Mouse (Mus musculus) T-helper 2 cell (primary cell): ENCODE measurements at regions not wholly inside any gene's neighbourhood (a gene's known extent, or its start where the extent isn't known, plus 50 kb on each side); places are given as distances from the start of the nearest gene placed in this dataset.

Experiments used
- in situ Hi-C: fragments of 300-600 bp; cut with MboI, MseI; formaldehyde crosslinking; loops from one replicate; pipeline ENCODE4 v1.15.1; 2025; ENCODE audit warnings: high pct_unique_total_duplicates

DNA sequence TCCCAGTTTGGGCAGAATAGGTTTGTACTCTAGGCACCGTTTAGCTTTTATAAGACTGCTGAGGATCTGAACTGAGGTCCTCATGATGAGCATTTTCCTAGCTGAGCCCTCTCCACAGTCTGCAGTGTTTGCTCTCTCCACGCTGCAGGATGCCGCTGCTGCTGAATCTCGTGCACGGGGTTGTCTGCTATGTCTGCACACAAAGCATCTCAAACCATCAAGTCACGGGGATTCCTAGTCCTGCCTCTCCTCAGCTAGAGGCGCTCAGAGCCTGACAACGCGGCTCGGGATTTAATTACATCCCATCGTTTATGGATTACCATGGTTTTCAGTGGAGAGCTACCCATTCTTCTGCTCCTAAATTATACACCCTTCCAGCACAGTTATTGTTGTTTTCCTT lies 175.6 kb downstream of the Rnf144b start:
- in situ Hi-C loops: no loop called here

DNA sequence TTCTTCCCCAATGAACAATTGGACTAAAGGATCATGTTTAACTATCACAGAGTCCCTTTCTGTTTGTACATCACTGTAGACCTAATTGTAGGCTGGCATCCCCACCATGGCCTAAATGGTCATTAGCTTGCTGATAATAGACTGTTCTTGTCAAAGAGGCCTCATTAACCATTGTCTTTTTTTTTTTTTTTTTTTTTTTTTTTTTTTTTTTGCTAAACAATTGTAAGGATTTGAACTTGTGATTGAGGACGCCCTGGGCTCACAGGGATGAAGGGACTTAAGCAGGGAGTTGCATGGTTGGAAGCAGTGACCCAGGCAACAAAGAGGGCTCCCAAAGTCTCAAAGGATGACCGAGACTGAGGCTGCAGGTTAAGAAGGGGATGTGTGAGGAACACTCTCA lies 178.0 kb downstream of the Rnf144b start:
- in situ Hi-C loops: no loop called here

DNA sequence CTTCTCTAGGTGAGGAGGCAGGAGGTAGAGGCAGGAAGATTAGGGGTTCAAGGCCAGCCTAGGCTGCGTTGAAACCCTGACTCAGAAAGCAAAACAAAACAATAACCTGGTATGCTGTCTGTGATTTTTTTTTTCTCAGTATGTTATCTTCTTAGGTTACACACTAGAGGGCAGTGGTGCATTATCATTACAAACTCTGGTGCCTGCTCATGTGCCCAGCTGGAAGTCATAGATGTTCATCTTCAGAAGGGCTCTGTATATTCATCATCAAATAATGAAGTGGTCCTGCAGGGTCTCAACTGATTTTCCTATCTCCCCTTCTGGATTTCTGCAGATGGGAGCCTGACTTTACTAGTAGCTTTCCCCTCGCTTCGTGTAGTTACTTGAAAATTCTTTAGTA lies 178.6 kb downstream of the Rnf144b start:
- in situ Hi-C loops: no loop called here

DNA sequence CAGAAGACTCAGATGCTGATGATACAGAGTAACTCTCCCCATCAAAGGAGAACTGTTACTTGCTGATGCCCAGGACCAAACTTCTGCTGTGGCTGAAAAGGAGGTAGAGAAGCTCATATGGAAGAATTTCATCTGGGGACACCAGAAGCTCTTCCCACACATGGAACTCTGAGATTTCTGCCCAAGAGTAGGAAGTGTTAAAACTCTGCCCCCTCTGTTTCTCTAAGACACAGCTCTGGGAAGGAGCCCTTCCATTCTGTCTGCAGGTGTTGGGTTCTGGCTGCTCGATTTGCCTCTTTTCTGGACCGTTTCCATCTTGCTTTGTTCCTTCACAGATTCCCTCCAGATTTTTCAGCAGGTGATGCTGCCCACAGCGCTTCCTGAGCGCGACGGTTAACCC lies 187.0 kb downstream of the Rnf144b start:
- in situ Hi-C loops: no loop called here

DNA sequence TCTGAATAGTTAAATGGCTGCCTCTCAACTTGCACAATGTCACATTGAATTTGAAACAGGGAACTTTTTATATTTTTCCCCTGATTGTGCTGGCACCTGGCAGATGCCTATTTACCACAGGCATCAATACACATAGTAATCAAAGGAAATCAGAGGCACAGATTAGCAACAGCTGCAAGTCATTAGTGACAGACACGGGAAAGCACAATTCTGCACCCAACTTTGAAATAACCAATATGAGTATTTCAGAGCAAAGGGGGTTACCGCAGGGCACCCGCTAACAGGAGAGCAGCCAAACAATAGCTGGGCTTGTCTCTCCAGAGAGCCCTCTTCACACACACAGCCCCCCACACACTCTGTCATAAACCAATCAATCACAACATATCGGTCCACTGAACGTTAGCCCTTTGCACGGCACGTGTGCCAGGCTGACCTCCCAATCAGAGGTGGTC lies 188.3 kb downstream of the Rnf144b start:
- in situ Hi-C loops: no loop called here

DNA sequence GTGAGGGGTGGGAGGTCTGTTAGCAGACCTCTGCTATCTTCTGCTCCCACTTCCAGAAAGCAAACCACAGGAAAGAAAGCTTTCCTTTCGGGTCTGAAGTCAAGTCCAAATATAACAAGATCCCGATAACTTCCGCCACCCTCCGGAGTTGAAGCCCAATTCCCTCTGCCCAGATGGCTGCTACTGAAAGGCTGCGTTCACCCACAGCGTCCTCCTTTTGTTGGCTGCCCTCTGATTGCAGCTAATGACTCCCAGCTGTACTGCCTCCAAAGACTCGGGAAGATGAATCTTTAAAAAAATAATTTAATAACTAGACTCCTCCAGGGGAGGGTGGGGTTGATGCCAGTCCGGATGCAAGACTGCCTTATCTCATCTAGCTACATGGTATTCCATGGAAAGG lies 197.1 kb downstream of the Rnf144b start:
- in situ Hi-C loops: no loop called here

DNA sequence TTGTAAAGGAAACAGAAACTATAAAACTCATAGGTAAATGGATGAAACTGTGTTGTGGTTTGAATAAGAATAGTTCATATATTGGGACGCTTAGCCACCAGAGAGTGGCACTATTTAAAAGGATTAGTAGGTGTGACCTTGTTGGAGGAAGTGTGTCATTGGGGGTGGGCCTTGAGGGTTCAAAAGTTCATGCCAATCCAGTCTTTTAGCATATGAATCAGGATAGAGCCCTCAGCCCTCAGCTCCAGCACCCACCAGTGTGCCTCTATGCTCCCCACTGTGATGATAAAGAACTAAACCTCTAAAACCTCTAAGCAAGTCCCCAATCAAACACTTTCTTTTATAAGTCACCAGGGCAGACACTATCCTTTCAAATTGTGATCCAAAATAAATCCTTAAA lies 199.4 kb downstream of the Rnf144b start:
- in situ Hi-C loops: no loop called here

DNA sequence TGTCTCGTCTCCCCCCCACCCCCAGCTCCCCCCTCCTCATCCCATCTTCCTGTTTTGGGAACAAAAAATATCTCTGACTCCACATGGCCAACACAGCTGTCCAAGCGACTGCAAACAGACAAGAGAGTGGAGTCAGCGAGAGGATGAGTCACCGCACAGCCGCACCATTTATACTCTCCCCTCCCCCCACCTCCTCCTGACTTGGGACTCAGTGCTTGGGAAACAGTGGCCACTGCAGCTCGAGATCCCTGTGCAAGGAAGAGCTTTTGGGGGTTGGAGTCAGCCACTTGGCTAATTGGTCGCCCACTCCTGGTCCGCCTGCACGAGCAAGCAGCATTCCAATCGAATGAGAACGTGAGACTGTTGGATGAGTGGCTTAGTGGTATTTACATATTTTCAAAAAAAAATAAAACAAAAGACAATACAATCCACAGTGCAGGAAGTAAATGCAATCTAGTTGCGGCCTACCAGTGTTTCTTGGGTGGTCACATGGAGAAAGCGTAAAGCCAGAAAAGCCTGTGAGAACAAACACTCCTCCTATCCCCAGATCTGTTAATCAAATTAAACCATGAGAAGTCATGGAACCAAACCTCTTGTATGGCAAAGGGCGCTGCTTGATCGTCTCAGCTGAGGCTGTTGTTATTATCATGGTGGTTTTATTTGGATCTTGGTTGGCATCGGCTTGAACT lies 213.7 kb downstream of the Rnf144b start:
- in situ Hi-C loops: no loop called here

DNA sequence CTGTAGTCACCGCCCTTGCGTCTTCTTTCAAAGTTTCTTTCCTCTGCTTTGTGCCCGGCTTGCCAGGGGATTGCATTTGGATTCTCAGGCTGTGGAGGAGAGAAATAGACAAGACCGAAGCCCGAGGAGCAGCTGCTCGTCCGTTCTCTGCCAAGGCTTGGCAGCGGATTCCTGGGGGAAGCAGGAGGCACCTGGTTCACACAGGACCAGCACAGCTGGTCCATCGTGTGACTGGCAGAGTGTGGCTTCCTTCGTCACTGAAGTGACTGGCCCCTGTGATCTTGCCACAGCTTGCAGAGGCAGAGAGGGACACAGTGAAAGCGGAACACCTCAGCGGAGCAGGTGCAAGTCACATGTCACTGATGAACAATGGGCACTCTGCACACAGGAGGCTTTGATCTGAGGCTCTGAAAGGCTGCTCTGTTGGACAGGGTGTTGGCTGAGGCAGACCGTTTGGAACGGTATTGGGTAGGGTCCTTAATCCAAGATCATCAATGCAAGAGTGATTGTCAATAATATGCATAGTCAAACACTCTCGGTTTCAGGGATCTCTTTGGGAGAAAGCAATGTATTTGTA lies 214.5 kb downstream of the Rnf144b start:
- in situ Hi-C loops: no loop called here

DNA sequence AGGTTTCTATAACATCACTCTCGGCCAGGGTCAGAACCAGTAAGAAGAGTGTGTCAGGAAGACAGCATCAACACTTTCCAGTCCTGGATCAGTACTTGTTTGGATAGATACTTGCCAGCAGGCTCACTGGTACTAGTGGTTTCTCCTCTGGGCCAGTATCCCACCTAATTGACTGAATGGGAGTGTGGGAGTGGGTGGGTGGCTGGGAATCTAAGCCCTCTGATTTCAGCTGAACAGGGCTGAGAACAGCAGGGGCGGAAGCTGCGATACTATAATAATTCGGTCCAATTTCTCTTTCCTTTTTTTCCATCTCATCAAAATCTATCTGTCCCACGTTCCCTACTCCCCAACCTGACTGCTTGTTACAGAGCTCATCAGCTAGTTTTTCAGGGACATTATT lies 217.0 kb downstream of the Rnf144b start:
- in situ Hi-C loops: no loop called here

DNA sequence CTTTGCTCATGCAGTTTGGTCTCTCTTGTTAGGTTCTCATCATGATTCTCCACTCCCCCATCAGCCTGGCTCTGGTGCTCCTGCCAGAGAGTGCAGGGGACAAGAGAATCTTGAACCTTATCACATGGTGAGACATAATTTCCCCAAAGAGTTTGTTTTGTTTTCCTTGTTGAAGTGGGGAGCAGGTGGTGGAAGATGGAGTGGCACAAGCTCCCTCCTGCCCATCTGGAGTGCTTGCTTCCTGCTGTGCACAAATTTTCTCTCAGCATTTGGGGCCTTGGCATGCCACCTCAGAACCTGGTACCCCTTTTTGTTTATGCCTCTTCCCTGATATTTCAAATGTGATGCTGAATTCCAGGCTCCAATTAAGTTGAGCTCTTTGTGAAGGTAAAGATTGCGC lies 219.9 kb downstream of the Rnf144b start:
- in situ Hi-C loops: loop anchor here (10.0 kb wide), 1 partner anchor 1122 kb away; no protein-coding TSS in a partner anchor

DNA sequence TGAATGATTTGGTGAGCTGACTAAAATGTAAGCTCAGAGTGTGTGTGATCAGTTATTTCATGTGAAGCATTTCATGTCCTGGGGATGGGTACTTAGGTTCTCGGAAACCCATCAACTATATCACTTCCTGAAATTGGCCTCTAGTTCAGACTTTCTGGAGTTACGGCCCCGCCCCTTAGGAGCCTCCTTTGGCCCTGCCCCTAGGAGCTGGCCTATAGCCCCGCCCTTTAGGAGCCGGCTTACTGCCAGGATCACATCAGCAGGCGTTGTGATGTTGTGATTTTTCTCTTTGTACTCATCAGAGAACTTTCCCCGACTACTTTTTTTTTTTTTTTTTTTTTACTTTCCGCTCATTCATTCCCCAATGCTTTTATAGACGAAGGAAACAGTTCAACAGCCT lies 223.1 kb downstream of the Rnf144b start:
- in situ Hi-C loops: loop anchor here (10.0 kb wide), 1 partner anchor 1119 kb away; no protein-coding TSS in a partner anchor

DNA sequence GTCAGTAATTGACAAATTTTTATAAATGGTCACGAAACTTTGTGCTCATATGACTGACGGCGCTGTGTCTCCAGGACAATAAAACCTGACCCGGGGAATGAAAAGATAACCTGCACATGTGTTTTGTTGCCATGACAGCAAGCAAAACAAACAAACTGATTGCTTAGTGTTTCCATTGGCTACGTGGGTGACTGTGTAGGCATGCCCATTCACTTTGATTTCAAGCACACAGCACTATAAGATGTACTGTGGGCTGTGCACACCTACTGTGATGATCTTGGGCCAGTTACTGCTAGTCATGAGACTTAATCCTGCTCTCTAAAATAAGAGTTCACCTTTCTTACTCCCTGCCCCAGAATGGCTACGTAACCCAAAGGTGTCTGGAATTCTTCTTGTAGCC lies 225.4 kb downstream of the Rnf144b start:
- in situ Hi-C loops: loop anchor here (10.0 kb wide), 1 partner anchor 1117 kb away; no protein-coding TSS in a partner anchor

DNA sequence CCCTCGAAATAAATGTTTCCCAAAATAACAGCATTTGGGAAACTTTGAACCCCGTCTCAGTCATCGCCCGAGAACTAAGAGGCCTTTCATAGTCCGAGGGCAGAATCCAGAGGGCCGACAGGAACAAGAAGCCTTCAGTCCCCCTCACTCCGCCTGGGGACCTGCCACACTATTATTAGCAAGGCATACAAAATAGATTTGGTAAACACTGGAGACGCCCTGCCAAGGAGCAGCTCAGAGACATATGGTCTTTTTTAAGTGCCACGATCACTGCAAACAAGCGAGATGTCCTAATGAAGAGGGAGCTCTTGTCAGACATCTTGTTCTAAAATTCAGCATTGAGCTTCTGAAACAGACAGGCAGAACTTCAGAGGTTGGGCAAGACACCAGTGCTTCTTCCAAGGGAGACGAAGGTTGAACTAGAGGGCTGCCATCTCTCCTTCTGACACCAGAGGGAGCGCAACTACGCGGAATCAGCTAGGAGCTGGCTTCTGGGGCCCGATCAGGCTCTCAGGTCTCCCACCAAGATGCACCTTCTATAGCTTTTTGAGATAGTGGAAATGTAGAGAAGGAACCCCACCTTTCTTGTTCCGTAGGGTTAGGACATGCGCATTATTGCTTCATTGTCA lies 226.2 kb downstream of the Rnf144b start:
- in situ Hi-C loops: loop anchor here (10.0 kb wide), 1 partner anchor 1116 kb away; no protein-coding TSS in a partner anchor

DNA sequence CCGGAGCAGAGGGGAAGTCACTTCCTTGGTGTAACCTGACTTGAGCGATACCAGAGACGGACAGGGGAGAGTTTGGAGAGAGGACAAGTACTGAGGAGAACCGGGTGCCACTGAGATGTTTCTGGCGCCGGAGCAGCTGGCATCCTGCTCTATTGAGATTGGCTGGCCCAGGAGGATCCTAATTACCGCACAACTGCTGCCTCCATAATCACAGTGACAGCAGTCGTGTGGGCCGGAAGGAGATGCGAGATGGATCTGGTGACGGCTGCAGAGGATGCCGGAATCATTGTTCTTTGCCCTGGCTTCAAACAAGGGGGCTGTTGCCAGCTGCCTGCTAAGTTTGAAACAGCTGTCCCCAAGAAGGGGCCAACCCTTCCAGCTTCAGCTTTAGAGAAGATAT lies 232.0 kb downstream of the Rnf144b start:
- in situ Hi-C loops: no loop called here

DNA sequence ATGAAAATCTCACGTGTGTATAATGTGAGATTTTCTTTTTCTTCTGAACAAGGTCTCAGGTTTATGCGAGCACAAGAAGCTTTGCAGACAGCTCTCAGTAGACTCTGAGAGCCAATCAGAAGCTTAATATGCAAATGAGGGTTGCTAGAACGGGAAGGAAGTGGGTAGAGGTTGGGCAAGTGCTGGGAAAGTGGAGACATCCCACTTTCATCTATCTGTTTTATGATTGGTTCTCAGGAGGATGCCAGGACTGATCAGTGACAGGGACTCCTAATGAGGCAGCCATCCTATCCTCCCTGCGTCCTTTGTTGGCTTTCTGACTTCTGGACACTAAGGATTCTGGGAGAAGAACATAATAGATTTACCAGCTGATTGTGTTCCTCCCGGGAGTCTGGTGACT lies 232.7 kb downstream of the Rnf144b start:
- in situ Hi-C loops: no loop called here

DNA sequence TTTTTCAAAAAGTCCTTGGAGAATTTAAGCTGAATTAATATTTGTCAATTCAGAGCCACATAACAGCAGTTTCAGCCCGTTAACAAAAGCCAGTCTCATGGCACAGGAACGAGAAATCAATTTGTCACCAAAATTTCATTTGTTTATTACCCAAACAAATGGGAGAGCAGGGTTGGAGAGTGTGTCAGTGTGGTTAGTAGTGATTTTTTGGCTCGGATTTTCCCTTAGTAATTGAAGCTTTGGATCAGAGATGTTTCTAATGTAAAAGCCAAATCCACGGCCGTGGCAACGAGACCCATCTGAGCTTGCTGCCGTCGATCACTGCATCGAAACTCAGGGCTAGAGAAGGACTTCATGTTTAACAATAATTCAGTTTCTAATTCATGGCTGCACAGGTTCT lies 236.5 kb downstream of the Rnf144b start:
- in situ Hi-C loops: no loop called here

DNA sequence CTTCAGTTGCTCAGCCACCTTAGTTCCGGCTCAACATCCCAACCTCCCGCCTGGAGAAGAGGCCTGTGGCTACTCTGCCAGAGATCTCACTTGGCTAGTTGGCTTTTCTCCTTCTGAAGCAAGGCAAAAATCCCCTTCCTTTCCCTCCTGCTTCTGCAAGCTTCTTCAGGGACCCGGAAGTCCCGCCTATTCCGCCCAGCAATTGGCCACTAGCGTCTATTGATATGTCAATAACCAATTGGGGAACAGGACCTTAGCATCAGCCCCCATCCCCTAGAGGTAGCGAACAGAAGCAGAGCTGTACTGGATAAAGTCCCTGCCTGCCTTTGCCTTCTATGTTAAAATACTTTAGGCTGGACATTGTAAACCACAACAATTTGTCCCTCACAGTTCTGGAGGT lies 243.3 kb downstream of the Rnf144b start:
- in situ Hi-C loops: no loop called here

DNA sequence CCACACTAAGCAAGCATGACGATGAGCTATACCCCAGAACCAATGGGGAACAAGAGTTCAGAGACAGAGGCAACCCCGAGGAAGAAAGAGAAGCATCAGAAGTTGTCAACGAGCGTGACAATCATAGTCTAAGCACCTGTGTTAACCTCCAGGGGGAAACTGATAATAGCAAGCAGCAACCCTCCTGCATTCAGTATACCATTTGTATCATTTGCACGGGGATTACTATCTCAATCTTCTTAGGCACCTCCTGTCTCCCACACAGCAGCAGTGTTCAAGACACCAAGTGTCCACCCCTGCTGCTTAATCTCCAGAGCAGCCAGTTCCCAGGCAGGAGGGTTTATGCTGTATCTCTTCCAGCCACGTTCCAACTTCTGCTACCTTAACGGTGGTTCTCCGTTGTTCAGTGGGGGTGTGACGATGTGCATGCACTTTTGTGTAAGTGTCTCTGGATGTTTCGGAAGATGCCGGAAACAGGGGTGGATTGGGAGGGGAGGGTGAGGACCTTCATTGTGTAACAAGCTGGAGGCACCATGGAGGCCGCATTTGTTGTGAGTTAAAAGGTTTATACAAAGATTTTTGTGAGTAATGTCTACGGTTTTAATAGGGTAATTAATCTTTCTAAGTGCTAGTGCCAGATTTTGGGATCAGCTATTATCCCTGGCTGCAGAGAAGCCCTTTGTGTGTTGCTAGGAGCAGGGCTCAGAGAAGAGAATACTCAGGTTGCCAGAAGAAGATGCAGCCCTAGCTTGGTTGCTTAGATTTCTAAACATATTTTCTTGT lies 245.8 kb downstream of the Rnf144b start:
- in situ Hi-C loops: no loop called here

DNA sequence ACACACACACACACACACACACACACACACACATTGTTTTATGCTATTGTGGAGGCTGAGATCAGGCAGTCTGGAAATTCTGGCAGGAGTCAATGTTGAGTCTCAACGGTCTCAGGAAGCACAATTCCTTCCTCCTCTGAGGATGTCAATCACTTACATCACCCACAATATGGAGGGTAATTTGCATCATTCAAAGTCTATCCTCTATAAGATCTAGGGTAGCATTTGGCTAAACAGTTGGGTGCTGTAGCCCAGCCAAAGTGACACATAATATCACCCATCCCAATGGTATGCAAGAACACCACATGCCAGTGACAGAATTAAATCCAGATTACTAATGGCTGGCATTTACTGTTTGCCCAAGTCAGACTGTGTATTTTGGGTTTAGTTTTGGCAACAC lies 252.1 kb downstream of the Rnf144b start:
- in situ Hi-C loops: no loop called here

DNA sequence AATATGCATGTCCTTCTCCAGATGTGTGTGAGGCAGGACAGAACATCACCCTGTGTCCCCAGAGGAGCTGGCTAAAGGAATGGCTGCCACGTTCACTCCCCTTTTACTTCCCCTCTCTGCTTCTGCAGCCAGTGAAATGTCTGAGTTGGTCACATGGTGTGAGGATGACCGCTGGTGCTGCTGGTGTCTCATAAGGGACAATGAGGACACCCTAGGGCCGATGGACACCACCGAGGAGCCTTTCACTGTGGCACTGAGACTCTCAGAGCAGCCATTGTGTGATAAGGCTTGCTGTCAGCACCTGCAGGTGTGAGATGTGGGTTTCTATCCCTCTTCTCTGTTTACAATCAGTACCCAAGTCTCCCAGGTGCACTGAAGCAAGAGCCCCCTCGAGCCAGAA lies 268.6 kb downstream of the Rnf144b start:
- in situ Hi-C loops: no loop called here

DNA sequence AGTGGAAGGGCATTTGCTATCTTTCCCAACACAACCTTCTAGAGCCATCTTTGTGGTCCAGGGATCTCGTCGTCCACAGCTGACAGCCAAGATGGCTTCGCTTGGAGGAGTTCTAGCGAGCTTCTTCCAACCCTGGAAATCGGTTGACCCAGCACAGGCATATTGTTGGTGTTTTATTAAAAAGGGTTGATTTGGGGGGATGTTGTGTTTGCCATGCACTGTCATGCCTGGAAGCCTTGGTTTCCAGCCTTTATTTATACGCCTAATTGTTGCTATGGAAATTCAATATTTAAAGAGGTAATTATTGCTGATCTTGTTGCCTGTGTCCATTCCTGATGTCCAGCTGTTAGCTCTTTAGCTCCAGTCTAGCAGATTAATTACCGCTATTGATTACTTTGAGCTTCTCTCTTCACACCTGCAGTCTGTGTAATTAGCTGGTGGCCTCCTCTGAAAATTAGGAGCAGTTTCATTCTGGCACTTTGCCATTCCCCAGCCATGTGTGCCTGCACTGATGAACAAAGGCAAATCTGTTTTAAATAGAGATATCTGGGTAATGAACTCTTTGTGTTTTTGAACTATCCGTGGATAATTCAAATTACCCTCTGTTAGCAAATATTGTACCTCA lies 275.4 kb downstream of the Rnf144b start:
- in situ Hi-C loops: no loop called here
